Mouse (Mus musculus) v-Abl transformed pro-B cells (cell line): ENCODE results near the gene Hist1h2bm.

Experiments
- in situ Hi-C, 2 experiments: fragments of 400-800 bp; cut with MboI; formaldehyde crosslinking; loops; one replicate each; pipeline ENCODE4 v1.15.1; 2025; ENCODE audit not compliant: unreplicated experiment in 2 of 2

The Hist1h2bm gene

DNA sequence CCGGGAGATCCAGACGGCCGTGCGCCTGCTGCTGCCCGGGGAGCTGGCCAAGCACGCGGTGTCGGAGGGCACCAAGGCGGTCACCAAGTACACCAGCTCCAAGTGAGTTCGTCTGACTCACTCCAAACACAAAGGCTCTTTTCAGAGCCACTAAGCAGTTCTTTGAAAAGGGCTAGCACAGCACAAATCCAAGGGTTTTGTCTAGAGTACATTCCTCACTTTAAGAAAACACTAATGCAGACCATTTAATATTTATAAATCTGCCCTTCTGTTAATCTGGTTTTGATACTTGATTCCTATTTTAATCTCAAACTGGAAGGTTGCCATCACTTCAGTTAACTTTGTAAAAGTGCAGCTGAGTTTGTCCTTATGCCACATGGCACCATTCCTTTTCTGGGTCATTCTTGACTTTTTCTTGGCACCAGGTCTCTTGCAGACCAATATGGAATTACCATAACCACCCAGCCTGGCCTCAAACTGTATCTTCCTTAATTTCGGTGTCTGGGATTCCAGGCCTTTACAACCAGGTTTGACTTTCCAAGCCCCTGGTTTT is 605 bp downstream of the Hist1h2bm start:
- in situ Hi-C loops, result loop anchor here (5.0 to 25.0 kb wide), 3 partner anchors 210 to 1715 kb away; partner anchors contain the start of gene Gm11273 (in 1 of the 2)

DNA sequence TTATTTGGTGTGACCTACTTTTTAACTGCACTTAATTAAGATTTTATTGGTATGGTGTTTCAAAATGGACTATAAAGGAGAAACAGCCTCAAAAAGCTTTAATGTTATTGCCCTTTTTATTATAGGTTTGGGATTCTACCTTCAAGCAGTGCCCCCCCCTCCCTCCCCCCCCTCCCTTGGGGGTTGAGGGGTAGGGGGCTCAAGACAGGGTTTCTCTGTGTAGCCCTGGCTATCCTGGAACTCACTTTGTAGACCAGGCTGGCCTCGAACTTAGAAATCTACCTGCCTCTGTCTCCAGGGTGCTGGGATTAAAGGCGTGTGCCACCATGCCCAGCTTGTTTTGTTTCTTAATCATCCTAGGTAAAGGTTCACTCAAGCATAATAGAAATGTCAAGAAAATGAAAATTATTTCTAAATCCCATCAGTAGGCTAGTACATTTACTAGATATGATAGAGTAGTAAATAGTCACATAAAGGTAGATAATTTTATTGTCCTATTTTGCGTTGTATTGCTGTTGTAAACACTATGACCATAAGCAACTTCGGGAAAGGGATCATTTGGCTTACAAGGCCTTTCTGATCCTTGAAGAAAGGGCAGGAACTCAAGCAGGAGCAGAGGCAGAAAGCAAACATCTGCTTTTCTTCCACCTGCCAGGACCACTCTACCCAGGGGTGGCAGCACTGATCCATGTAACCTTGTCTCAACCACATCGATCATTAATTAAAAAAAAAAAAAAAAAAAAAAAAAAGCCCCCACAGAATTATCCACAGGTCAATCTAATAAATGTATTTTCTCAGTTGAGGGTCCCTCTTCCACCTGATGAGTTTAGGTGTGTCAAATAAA is 1.4 kb downstream of the Hist1h2bm start:
- in situ Hi-C loops, result loop anchor here (5.0 to 25.0 kb wide), 3 partner anchors 211 to 1714 kb away; partner anchors contain the start of gene Gm11273 (in 1 of the 2)

DNA sequence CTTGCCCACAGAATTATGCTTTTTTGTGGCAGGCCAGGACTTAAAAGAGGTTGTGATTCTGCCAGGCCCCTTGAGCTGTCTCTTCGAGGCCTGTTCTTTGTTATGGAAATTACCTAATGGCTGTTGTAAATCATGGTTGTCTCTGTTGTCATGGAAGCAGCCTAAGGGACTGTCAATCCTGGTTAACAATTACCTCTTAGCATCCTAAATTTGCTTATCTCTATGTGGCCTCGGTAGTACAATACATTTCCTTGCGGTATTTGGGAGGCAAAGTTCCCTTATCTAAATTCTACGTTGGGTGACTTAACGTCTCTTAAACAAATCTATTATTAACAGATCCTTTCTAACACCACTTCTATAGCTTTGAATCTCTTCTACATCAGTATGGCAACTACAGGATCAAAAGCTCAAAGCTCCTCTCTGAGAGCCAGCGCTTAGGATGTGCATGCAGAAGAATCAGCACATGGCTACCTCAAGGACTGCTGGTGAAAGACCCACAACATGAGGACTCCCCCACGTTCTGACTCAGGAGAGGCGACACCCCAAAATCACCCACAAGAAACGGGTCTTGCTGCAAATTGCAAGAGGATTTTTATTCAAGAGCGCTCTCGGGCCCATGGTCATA is 6.2 kb downstream of the Hist1h2bm start:
- in situ Hi-C loops, result loop anchor here (5.0 to 25.0 kb wide), 6 partner anchors 791 to 1641 kb away; partner anchors contain the start of gene Elmo1 (in 2 of the 2)

DNA sequence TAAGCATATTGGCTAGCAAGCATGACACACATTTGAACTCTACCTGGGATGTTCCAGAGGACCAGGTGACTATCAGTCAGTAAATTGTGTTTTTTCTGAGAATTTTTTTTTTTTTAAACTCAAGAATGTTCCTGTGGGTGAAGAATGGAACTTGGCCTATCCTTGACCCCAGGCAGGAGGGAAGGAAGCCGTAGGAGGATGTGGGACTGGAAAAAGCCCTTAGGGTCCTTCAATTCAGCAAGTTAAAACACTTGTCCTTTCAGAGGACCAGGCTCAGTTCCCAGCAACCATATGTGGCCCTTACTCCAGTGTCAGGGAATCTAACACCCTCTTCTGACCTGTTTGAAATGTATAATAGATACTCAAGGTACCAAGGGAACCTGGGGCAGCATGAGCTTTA is 7.7 kb downstream of the Hist1h2bm start:
- in situ Hi-C loops, result loop anchor here (5.0 to 25.0 kb wide), 6 partner anchors 792 to 1642 kb away; partner anchors contain the start of gene Elmo1 (in 2 of the 2)

DNA sequence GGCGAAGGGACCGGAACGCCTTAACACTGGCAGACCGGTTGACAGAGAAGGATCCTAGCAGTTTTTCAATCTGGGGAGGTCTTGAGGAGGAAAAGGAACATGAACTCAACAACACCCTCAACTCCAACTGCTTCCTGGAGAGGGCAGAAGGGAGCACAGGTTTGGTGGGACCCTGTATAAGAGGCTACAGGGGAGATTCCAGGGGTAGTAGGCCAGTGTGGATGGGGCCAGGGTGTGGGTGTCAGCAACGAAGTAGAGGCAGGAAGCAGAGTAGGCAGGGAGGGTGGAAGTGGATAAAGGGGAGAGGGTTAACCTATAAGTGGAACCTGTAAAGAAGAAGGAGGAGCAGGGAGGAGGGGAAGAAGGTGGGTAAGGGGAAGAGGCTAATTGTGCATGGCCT is 11.6 kb downstream of the Hist1h2bm start:
- in situ Hi-C loops, result loop anchor here (5.0 to 25.0 kb wide), 10 partner anchors 51 to 1646 kb away; partner anchors contain the start of genes Elmo1 (in 2 of the 2), Hist1h1b (in 1 of the 2), Hist1h2an (in 1 of the 2) and Hist1h2bp (in 1 of the 2)

DNA sequence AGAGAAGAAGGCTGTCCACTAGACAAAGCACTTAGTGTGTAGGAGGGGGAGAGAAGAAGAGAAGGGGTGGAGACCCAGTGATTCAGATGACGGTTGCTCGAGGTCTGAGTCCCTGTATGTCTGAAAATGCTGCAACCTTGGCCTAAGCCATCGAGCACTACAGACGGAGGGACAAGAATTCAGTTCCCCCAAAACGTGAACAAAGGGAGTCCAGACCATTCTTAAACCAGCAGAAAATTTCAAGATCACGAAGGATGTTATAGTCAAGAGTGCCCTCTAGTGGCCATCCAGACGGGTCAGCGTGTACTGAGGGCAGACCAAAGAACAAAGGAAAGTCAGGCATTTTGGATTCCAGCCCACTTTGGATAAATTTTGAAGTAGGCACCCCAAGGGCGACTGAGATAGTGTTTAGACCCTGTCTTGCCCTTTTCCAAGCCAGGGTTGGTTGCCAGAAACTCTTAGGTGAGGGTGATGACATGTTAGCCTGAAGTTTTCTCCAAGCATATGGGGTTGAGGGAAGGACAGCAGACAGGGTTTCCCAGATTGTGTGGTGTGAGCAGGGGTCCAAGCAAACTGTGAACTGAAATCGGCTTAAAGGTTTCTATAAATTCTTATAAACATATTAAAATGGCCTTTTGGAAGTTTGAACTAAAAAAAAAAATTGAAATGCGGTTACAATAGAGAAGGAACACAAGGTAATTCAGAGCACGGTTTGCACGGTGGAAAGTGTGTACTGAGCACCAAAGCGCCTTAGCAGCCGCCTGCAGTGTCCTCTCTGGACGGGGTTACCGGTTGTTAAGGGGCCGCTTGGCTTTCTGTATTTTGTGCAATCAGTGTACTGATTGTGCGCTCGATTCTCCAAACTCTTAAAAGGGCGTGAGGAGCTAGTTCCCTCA is 12.4 kb downstream of the Hist1h2bm start:
- in situ Hi-C loops, result loop anchor here (5.0 to 25.0 kb wide), 10 partner anchors 51 to 1647 kb away; partner anchors contain the start of genes Elmo1 (in 2 of the 2), Hist1h1b (in 1 of the 2), Hist1h2an (in 1 of the 2) and Hist1h2bp (in 1 of the 2)

DNA sequence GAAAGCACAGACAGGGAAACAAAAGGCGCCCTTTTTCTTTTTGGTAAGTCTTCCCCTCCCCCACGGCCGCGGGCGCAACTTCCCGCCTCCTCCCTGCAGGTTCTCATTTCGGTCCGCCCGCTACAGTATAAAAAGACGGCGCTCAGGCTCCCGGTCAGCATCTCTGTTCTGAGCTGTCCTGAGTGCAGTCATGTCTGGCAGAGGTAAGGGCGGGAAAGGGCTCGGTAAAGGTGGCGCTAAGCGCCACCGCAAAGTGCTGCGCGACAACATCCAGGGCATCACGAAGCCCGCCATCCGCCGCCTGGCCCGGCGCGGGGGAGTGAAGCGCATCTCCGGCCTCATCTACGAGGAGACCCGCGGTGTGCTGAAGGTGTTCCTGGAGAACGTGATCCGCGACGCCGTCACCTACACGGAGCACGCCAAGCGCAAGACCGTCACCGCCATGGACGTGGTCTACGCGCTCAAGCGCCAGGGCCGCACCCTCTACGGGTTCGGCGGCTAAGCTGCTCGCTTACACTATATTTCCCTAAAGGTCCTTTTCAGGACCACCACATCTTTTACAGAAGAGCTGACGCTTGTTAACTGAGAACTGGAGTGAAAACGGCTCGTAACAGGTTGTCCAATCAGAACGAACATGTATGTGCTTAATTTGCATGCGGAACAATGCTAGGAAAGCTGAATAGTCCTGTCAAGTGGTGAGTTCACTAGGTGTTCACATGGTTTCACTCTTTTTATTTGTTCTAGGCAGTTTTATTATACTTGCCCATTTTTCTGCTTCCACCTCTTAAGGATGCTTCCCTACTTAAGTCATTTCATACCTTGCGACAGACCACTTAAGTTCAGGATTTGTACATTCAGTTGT is 13.3 kb downstream of the Hist1h2bm start, which contains the start of gene Hist1h4j:
Hist1h4j (plus strand) TSS at position 159 of the 862 bp plus-strand sequence.
- in situ Hi-C loops, result loop anchor here (5.0 to 25.0 kb wide), 10 partner anchors 50 to 1648 kb away; partner anchors contain the start of genes Elmo1 (in 2 of the 2), Hist1h1b (in 1 of the 2), Hist1h2an (in 1 of the 2) and Hist1h2bp (in 1 of the 2)

DNA sequence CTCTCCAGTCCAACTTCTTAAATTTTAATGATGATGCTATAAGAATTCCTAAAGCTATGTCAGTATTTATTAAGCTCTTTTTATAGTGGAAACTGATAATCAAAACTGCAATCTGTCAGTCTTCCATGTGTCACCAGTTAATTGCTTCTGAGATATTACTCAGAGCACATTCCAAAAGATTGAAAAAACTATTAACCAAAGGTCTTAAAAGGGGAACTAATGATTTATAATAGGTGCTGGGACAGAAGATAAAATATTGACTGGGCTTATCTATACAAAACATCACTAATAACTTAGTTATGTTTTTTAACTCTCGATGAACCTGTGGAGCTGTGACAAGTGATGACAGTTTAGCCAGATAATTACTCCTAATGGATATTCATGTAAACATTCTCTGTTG is 23.2 kb downstream of the Hist1h2bm start:
- in situ Hi-C loops, result loop anchor here (25.0 kb wide), 5 partner anchors 808 to 1658 kb away; partner anchors contain the start of gene Elmo1 (in 2 of the 2)

DNA sequence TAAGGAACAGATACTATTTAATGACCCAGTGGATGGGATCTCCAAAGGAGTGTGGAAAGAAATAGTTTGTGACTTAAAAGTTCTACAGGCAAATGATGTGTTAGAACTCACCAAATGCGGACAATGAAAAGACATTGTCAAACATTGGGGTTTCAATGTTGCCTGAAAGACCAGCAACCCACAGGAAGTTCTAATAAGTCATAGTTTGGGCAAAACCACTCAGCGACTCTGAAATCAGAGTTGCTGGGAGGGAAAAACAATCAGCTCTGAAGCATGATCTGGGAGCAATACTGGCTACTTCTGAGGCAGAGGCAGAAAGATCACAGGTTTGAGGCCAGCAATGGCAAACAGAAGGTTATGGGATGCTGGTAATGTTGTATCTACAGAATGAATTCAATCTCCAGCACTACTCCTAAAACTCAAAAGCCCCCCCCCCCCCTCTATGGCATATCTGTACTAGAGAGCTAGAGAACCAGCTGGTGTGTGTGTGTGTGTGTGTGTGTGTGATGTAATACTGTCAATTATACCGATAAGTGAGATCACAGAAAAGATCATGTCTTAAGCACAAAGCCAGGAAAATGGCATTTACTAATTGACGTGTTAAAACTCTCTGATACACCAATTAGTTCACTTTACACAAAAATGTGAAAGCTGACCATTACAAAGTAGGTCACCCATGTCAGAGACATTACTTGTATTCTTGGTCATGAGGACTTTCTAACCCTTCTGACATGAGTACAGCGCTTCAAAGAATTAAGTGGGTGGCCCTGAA is 27.7 kb downstream of the Hist1h2bm start:
- in situ Hi-C loops, result loop anchor here (10.0 to 25.0 kb wide), 6 partner anchors 812 to 1805 kb away; partner anchors contain the start of genes Elmo1 (in 2 of the 2), Hist1h1d (in 1 of the 2) and Hist1h4f (in 1 of the 2)

DNA sequence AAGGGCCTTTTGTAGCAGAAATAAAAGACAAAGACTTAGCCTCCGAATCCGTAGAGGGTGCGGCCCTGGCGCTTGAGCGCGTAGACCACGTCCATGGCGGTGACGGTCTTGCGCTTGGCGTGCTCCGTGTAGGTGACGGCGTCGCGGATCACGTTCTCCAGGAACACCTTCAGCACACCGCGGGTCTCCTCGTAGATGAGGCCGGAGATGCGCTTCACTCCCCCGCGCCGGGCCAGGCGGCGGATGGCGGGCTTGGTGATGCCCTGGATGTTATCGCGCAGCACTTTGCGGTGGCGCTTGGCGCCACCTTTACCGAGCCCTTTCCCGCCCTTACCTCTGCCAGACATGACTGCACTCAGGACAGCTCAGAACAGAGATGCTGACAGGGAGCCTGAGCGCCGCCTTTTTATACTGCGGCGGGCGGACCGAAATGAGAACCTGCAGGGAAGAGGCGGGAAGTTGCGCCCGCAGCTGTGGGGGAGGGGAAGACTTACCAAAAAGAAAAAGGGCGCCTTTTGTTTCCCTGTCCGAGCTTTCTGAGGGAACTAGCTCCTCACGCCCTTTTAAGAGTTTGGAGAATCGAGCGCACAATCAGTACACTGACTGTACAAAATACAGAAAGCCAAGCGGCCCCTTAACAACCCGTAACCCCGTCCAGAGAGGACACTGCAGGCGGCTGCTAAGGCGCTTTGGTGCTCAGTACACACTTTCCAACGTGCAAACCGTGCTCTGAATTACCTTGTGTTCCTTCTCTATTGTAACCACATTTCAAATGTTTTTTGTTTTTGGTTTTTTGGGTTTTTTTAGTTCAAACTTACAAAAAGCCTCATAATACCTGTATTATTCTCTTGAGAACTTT is 28.5 kb downstream of the Hist1h2bm start, which contains the start of gene Hist1h4k:
Hist1h4k (minus strand) TSS at position 347 of the 859 bp plus-strand sequence.
- in situ Hi-C loops, result loop anchor here in 1 of 2 experiments (10.0 kb wide), 1 partner anchor 1804 kb away; the partner anchor contains the start of genes Hist1h1d and Hist1h4f

DNA sequence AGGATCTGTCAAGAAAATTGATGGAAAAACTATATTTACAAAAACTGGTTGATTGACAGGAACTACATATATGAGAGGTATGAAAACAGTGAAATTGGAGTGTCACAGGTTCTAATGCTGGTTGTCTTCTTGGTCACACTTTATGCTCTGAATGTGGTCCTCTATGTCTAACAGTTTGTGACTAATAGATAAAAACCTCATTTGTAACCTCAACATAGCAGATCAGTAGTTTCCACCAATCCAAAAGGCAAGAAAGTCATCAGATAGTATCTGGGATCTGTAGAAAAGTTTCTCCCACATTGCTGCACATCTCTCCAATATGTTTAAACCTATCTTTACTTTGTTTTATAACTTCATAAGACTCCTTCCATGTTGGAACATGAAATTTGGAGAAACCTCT is 29.6 kb downstream of the Hist1h2bm start:
- in situ Hi-C loops, result loop anchor here in 1 of 2 experiments (10.0 kb wide), 1 partner anchor 1803 kb away; the partner anchor contains the start of genes Hist1h1d and Hist1h4f

DNA sequence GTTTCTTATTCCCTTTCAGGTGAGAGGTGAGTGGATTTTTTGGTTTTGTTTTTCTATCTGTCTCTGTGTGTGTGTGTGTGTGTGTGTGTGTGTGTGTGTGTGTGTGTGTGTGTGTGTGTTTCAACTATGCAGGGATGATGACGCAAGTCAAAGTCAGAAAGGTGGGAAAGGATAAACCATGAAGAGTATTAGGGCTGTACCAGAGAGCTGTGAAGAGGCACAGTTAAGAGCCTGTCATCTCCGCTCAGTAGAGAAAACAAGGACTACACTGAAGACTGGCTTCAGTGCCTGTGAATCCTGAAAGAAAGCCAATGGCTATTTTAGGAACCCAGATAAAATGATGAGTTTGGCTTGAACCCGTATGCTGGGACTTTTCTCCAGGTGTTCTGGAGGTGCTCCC is 30.0 kb downstream of the Hist1h2bm start:
- in situ Hi-C loops, result loop anchor here in 1 of 2 experiments (10.0 kb wide), 1 partner anchor 1803 kb away; the partner anchor contains the start of genes Hist1h1d and Hist1h4f

DNA sequence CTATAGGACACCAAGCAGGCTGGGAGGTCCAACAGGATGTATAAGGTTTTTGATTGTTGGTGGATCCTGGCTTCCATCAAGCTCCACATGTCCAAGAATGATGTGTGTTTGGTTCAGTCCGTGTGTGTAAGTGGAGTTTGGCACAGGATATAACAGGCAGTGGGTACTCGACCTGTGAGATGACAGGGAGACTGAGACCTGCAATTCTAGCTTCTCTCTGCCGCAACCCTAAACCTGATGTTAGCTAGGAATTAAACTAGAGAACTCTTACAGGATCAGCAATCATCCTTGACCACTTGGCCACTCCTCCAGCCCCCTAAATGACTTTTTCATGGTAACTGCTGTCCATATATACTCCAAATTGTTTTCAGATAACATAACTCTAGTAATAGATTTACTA is 30.5 kb downstream of the Hist1h2bm start:
- in situ Hi-C loops, result loop anchor here in 1 of 2 experiments (10.0 kb wide), 1 partner anchor 1802 kb away; the partner anchor contains the start of genes Hist1h1d and Hist1h4f

DNA sequence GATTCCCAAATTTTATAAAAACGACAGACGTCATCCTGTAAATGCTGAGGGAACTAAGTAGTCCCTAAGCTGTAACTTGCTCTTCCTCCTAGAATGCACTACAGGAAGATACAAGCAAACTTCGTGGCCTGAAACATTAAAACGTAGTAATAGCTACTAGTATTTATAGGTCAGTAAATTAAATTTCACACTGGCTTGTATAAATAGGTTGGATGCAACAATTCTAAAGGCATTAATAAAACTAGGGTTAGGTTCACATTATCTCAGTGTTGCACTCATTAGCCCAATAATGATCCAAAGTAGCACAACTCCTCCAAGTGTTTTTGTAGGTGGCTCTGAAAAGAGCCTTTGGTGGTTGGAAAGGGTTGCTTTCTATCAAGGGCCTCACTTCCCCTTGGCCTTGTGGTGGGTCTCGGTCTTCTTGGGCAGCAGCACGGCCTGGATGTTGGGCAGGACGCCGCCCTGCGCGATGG is 31.2 kb downstream of the Hist1h2bm start:
- in situ Hi-C loops, result loop anchor here in 1 of 2 experiments (10.0 kb wide), 1 partner anchor 1802 kb away; the partner anchor contains the start of genes Hist1h1d and Hist1h4f

DNA sequence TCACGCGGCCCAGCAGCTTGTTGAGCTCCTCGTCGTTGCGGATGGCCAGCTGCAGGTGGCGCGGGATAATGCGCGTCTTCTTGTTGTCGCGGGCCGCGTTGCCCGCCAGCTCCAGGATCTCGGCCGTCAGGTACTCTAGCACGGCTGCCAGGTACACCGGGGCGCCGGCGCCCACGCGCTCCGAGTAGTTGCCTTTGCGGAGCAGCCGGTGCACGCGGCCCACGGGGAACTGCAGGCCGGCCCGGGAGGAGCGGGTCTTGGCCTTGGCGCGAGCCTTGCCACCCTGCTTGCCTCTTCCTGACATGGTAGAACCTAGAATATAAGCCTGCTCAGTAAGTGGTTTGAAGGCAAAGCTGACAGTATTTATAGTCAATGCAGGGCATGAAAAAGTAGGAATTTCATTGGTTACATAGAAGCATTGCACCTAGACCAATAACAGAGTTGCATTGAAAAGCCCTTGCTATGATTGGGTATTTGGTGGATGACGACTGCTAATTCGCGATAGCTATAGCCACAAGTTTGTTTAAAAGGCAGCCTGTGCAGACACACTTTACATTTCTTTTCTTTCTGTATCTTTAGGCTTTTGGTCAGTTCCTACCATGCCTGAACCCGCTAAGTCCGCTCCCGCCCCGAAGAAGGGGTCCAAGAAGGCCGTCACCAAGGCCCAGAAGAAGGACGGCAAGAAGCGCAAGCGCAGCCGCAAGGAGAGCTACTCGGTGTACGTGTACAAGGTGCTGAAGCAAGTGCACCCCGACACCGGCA is 31.9 kb downstream of the Hist1h2bm start, which contains the start of the genes Hist1h2ak and Hist1h2bn:
Hist1h2ak (minus strand) TSS at position 304 of the 762 bp plus-strand sequence.
Hist1h2bn (plus strand) TSS at position 600 of the 762 bp plus-strand sequence.
- in situ Hi-C loops, result loop anchor here in 1 of 2 experiments (10.0 kb wide), 1 partner anchor 1801 kb away; the partner anchor contains the start of genes Hist1h1d and Hist1h4f
